Mouse (Mus musculus) liver, embryonic 14.5 days (tissue): ENCODE data around the gene Pecam1. TPM values are rescaled to one million over a fixed set of nuclear protein-coding genes. Genes with fewer than 3 reads are reported as not detected.

Experiments
- ATAC-seq: fragments of 200-750 bp; cut with Nextera tagmentation; 2 replicates; pipeline ENCODE4 v1.8.0; 2017; ENCODE audit warnings: moderate number of reproducible peaks, mild to moderate bottlenecking, moderate library complexity; ENCODE audit not compliant: insufficient read depth
- DNase-seq, 3 experiments: peaks; one replicate each; pipeline ENCODE4 v3.0.0-alpha.2; 2012 to 2013; ENCODE audit warnings: low read depth in 3 of 3, low spot score in 3 of 3
- H3K27ac ChIP-seq: fragments of 300-500 bp; sonication (generic); 2 replicates; pipeline ENCODE4 v1.5.1; 2014; ENCODE audit warnings: moderate library complexity, mild to moderate bottlenecking, control low read depth, inconsistent platforms
- H3K27me3 ChIP-seq: fragments of 300-500 bp; sonication (generic); 2 replicates; pipeline ENCODE4 v1.6.1; 2014; ENCODE audit warnings: mild to moderate bottlenecking, low read length, moderate library complexity; ENCODE audit not compliant: control insufficient read depth, insufficient read depth
- H3K36me3 ChIP-seq: fragments of 300-500 bp; sonication (generic); replicated peaks from 2 replicates; pipeline ENCODE4 v1.6.1; 2014; ENCODE audit warnings: low read depth; ENCODE audit not compliant: control insufficient read depth, insufficient read depth
- H3K4me1 ChIP-seq, 2 experiments: fragments of 200-500 bp in 1 of 2; fragments of 300-500 bp in 1 of 2; sonication (generic) in 1 of 2; replicated peaks; 2 replicates each; pipeline ENCODE4 v1.6.1; 2012 to 2014; ENCODE audit warnings: antibody characterized with exemption in 1 of 2, inconsistent platforms in 1 of 2, low read length in 1 of 2; ENCODE audit not compliant: control insufficient read depth in 2 of 2, insufficient read depth in 2 of 2
- H3K4me2 ChIP-seq: fragments of 300-500 bp; sonication (generic); 2 replicates; pipeline ENCODE4 v1.6.1; 2014; ENCODE audit warnings: low read depth, mild to moderate bottlenecking, control low read depth, moderate library complexity
- H3K4me3 ChIP-seq, 2 experiments: fragments of 200-500 bp in 1 of 2; fragments of 300-500 bp in 1 of 2; sonication (generic) in 1 of 2; 2 replicates each; pipeline ENCODE4 v1.5.1; 2012 to 2014; ENCODE audit warnings: low read depth in 2 of 2, low read length in 2 of 2, mild to moderate bottlenecking in 2 of 2, control low read depth in 1 of 2, inconsistent platforms in 1 of 2, moderate library complexity in 1 of 2; ENCODE audit not compliant: insufficient read depth in 1 of 2
- H3K9ac ChIP-seq: fragments of 300-500 bp; sonication (generic); replicated peaks from 2 replicates; pipeline ENCODE4 v1.6.1; 2014; ENCODE audit warnings: mild to moderate bottlenecking, control low read depth, moderate library complexity
- H3K9me3 ChIP-seq: fragments of 300-500 bp; sonication (generic); 2 replicates; pipeline ENCODE4 v1.6.1; 2016; ENCODE audit warnings: low read length, mixed read lengths; ENCODE audit not compliant: control insufficient read depth
- CTCF ChIP-seq: IDR thresholded peaks from 2 replicates; pipeline ENCODE4 v1.5.1; 2016; ENCODE audit warnings: antibody characterized with exemption, low read depth, control low read depth
- EP300 ChIP-seq: IDR thresholded peaks from 2 replicates; pipeline ENCODE4 v1.6.1; 2016; ENCODE audit warnings: antibody characterized with exemption, low read depth
- WGBS: fragments of 180-500 bp; shearing (Covaris S2); extraction: QIAGEN DNeasy Blood & Tissue Kit; methylation state at CpG from one replicate; pipeline ENCODE4 v1.1.7; 2014; ENCODE audit not compliant: insufficient replicate concordance; 5-methylcytosine and 5-hydroxymethylcytosine counted together
- polyA plus RNA-seq, 2 experiments: library from polyadenylated mRNA; depleted of rRNA in 1 of 2; stranded (reverse) in 1 of 2; unstranded in 1 of 2; fragments of >200 nt; fragmentation: Nextera tagmentation in 1 of 2; extraction: Ambion mirVana in 1 of 2; gene quantifications; 2 replicates each; pipeline versions ENCODE4 v1.2.1 to v1.2.3; 2012 to 2014

Gene Pecam1
- polyA plus RNA-seq, 2 experiments = 5.5 to 6.3 TPM

DNA sequence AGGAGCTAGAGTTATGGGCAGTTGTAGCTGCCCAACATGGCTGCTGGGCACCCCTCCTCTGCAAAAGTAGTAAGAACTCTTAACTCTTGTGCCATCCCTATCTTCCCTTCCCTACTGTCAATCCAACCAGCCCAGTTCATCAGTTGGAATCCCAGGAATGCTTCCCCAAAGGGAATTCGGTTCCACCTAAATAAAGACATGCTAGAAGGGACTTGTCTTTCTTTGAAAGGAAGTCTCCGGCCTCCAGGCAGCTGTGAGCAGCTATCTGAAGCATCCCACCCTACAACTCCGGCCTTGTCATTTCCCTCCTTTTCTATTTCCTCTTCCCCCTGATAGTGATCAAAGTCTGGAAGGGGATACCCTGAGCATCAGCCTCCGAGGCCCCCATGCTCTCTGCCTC lies 44.2 kb downstream of the Pecam1 start:
- Histone ChIP-seq H3K4me3 (no peak overlapping the region), H3K36me3 (no peaks in the 10 kb centered on the region), H3K9me3 (no peaks in the 10 kb centered on the region), H3K27ac (no peak overlapping the region), H3K27me3 (no peaks in the 10 kb centered on the region), H3K9ac (no peak overlapping the region), H3K4me2 (no peak overlapping the region), H3K4me1 (peaks cover 0 to 3% of the 10 kb centered on the region in 2 experiments; a peak in 1 of 4 replicates)
- no peak for DNase-seq
- TF ChIP-seq EP300 = no peak
- TF ChIP-seq CTCF = no peak
- no peak for ATAC-seq
- WGBS = 17% methylated on average over 4 of the region's 4 CpGs

DNA sequence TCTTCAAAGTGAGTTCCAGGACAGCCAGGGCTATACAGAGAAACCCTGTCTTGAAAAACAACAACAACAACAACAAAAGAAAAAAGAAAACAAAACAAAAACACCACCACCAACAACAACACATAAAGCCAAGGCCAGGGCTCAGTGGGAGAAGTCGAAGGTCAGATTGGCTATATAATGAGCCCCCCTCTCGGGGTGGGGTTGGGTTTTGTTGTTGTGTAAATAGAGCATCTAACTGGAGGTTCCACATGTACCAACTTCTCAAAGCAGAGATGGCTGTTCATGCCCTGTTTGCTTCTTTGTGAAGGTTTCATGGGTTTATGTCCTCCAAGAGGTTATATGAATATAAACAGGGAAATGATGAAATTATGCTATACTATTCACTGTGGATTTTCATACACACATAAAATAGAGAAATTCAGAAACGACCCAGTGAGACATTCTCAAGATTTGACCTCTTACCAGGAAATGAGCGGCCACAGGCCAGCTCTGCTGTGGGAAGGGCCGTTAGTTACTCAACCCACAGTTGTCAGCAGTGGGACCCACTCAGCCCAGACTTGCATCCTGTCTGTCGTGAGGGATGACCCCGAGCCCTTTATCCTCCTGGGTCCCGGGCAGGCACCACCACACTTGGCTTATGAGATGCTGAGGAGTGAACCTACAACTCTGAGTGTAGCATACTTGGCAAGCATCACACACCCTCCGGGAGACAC lies 45.9 kb downstream of the Pecam1 start:
- H3K4me2 ChIP-seq = no peak overlapping the region
- no peaks in the 10 kb centered on the region for H3K36me3 ChIP-seq
- H3K9me3 ChIP-seq = no peaks in the 10 kb centered on the region
- H3K27ac ChIP-seq = no peak overlapping the region
- H3K9ac ChIP-seq = no peak overlapping the region
- no peaks in the 10 kb centered on the region for H3K27me3 ChIP-seq
- H3K4me3 ChIP-seq = no peak overlapping the region
- DNase-seq (no peak), ATAC-seq (no peak)
- TF ChIP-seq CTCF = no peak
- no peak for TF ChIP-seq EP300
- peaks cover 0 to 3% of the 10 kb centered on the region in 2 experiments; a peak in 1 of 4 replicates for H3K4me1 ChIP-seq
- 39% methylated on average over 9 of the region's 9 CpGs for WGBS

DNA sequence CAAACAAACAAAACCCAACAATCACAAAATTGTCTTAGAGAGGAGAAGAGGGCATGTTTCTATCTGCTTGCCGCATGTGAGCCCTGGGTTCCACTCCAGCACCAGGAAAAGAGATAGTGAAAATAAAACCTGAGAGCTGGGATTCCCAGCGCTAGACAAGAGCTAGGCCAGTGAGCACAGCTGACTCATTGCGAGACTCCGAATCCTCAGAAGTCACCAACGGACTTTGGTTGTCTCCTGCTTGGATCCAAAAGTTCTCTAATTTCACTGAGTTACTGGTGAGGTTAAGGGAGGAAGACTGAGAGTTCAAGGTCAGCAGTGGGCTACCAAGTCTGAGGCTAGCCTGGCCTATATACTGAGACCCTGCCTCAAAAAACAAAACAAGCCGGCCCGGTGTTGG lies 46.5 kb downstream of the Pecam1 start:
- WGBS = 70% methylated on average over 7 of the region's 7 CpGs
- Histone ChIP-seq H3K27ac (no peak overlapping the region), H3K27me3 (no peaks in the 10 kb centered on the region), H3K36me3 (no peaks in the 10 kb centered on the region), H3K9me3 (no peaks in the 10 kb centered on the region), H3K4me3 (no peak overlapping the region), H3K4me2 (no peak overlapping the region), H3K9ac (no peak overlapping the region), H3K4me1 (peaks cover 0 to 3% of the 10 kb centered on the region in 2 experiments; a peak in 1 of 4 replicates)
- no peak for TF ChIP-seq CTCF
- no peak for TF ChIP-seq EP300
- DNase-seq = no peak
- no peak for ATAC-seq

DNA sequence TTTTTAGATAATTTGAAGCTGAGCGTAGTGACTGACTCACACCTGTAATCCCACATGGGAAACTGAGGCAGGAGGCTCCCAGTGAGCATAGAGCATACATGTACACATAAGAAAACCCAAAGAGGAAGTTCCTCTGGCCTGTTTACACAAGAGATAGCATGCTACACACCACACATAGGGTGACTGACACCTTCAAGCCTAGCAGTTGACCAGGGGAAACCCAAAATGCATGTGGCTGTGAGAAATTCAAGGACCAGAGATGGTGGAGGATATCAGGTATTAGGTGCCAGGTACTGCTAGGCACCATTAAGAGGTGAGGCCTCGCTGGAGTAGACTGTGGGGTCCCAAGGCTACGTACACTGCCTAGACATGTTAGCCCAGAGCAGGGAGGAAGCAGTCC lies 47.8 kb downstream of the Pecam1 start:
- TF ChIP-seq EP300 (no peak), CTCF (no peak)
- Histone ChIP-seq H3K4me2 (no peak overlapping the region), H3K27me3 (no peaks in the 10 kb centered on the region), H3K36me3 (no peaks in the 10 kb centered on the region), H3K4me3 (no peak overlapping the region), H3K9ac (no peak overlapping the region), H3K27ac (no peak overlapping the region), H3K4me1 (0 out of 4 replicates have a peak, but pooled peaks cover 0 to 3% of the 10 kb centered on the region in 2 experiments), H3K9me3 (no peaks in the 10 kb centered on the region)
- WGBS = 61% methylated on average over 3 of the region's 3 CpGs
- ATAC-seq = no peak
- DNase-seq = no peak

GRCm38 (mm10) chr11:106701589-106701988 lies 48.8 kb downstream of the Pecam1 start:
- no peaks in the 10 kb centered on the region for H3K36me3 ChIP-seq
- no peaks in the 10 kb centered on the region for H3K9me3 ChIP-seq
- no peak for DNase-seq
- TF ChIP-seq CTCF = no peak
- no peak for TF ChIP-seq EP300
- H3K4me3 ChIP-seq = no peak overlapping the region
- no peak overlapping the region for H3K9ac ChIP-seq
- WGBS = 34% methylated on average over 9 of the region's 9 CpGs
- no peak overlapping the region for H3K27ac ChIP-seq
- 0 out of 4 replicates have a peak, but pooled peaks cover 0 to 3% of the 10 kb centered on the region in 2 experiments for H3K4me1 ChIP-seq
- no peak for ATAC-seq
- H3K27me3 ChIP-seq = no peaks in the 10 kb centered on the region
- no peak overlapping the region for H3K4me2 ChIP-seq
